Mouse (Mus musculus) erythroblast, adult 5-6 weeks (primary cell): Measurements from ENCODE around the gene Gm15217. TPM values are rescaled to one million over a fixed set of nuclear protein-coding genes. Genes with fewer than 3 reads are reported as not detected.

Experiments used
- ATAC-seq: replicated peaks from 2 replicates; pipeline ENCODE4 v1.8.0; 2016; ENCODE audit warnings: moderate number of reproducible peaks, mild to moderate bottlenecking, moderate TSS enrichment, inconsistent platforms; ENCODE audit not compliant: poor library complexity, low FRiP score, severe bottlenecking
- total RNA-seq, 2 experiments: library from RNA; stranded (forward) in 1 of 2; stranded (reverse) in 1 of 2; fragments of 150-400 nt in 1 of 2; fragments of 200-764, 138-1000 nt in 1 of 2; gene quantifications; 2 replicates each; pipeline versions ENCODE4 v1.2.3 to v1.2.4; 2015 to 2017; ENCODE audit warnings: low replicate concordance in 2 of 2

Gm15217 gene
- total RNA-seq, 2 experiments from 2014 or later = not detected

DNA sequence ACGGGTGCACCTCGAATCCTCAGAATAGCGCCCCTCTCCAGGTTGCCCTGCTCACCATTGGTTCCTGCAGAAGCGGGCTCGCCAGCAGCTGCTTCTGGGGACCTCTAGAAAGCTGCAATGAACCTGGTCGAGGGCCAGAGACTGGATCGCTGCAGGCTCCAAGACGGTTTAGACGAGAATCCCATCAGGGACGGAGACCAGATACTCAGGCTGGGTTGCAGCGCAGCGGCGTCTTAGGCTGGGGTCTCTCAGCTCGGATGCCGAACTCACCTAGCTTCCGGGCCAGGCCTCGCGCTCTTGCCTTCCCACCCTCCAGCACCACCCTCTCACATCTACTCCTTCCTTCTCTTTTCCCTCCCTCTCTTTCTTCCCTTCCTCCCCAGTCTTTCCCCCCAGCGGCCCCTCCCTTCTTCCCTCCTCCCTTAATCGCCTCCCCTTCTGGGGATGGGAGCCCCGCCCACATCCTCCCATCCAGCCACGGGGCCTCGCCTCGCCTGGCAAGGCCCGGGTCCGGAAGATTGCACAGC lies 11.1 kb downstream of the Gm15217 start, which contains the start of gene Bmp4:
Bmp4 (minus strand) TSS at position 421 of the 527 bp plus-strand sequence.
- no peak for ATAC-seq

DNA sequence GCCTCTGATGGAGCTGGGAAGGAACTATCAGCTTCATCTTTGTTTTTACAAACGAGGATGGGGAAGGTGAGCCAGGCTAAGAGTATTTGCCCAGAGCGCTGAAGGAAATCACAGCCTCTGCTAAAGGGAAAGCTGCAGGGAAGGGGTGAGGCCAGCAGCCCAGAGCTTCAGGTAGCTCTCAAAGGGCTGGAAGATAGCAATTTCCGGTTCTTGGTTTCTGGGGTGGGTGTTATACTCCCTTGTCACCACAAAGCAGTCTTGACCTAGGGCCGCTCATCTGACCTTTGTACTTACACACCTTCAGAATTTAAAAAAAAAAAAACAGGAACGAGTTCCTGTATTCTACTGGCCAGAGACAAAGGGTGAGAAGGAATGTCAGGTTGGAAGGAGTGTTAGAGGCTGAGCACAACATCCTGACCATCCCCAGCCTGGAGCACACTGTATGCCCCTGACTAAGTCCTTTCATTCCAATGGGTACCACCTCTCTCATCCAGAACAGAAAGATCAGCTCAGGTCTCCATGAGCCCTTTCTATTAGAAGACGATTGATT lies 12.5 kb downstream of the Gm15217 start:
- no peak for ATAC-seq

DNA sequence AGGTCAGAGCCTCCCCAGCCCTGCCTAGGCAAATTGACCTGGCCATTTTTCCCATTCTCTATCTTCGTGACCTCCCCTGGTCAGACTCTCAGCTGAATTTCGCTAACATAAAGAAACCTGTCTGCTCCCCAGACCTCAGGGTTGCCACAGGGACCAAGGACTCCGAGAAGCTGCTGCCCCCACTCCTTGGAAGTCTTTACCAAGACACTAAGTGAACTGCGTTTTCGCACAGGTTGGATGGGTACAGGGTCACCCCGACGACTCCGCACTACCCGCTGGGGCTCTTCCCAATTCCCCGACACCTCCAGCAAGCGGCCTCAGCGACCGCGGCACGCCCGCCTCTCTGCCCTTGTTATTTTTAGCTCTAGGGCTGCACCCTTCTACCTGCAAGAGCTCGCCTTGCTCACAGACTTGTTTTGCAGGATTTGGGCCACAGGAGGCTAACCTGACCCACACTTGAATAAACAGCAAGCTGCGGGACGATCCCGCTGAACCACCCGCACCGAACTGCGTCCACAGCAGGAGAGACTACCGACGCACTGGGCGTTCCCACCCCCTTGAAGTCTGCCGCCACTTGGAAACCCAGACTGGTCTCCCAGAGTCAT lies 19.0 kb downstream of the Gm15217 start:
- no peak for ATAC-seq

- ATAC-seq = no peak
Observed at GRCm38 (mm10) chr14:46399925-46400324, 20.7 kb downstream of the Gm15217 start.

GRCm38 (mm10) chr14:46408319-46408718 lies 29.1 kb downstream of the Gm15217 start:
- no peak for ATAC-seq

GRCm38 (mm10) chr14:46409016-46409415 lies 29.8 kb downstream of the Gm15217 start:
- ATAC-seq = no peak

GRCm38 (mm10) chr14:46410557-46411120 lies 31.4 kb downstream of the Gm15217 start:
- ATAC-seq = no peak

DNA sequence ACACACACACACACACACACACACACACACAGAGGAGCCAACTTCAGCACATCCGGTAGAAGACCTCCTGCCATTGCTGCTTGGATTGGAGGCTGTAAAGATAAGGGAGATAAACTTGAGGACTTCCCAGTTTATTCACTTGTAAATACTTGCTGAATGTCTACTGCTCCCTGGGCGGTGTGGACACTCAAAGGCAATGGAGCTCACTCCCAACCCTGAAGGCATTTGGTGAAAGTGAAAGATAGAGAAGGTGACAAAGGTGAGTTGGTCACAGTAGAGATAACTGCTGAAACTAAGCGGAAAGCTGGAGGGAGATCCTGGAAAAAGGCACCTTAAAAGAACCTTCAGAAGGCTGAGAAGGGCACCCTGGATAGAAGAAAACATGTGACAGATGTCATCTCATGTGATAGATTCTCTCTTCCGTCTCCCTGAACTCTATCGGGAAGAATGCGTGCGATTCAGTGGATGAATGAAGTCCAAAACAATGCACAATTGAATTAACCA lies 33.3 kb downstream of the Gm15217 start:
- ATAC-seq = no peak

- ATAC-seq = no peak
Observed at GRCm38 (mm10) chr14:46418371-46419097, 39.3 kb downstream of the Gm15217 start.

DNA sequence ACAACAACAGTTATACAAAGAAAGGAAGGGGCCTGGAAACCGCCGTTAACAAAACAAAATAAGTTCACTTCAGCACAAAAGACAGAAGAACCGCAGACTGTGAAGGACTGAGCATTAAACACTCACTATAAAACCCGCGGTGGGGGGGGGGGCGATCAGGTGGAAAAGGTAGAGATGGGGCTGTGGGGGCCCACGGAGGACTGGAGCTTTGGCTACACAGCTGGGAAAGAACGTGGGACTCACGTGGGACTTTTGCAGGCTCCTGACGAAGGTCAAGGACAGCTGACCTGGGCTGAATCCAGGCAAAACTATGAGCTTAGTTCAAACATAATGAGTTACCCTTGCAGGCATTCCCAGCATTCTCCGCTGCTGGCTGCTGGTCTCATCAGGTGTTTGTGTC lies 40.1 kb downstream of the Gm15217 start:
- no peak for ATAC-seq

DNA sequence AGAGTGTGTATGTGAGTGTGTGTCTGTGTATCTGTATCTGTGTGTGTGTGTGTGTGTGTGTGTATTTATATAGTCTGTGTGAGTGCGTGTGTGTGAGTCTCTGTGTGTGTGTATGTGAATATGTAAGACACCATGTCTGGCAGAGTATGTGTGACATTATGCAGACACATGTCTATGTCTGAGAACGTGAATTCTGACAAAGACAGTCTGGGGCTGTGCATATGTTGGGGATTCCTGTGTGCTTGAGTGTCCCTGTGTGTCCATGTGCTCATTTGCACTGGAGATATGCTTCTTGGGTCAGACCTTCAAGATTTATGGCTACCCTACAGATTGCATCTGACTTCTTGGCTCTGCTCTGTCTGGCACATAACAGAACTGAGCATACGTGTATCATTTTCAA lies 42.6 kb downstream of the Gm15217 start:
- ATAC-seq = no peak

- ATAC-seq = no peak
Observed at GRCm38 (mm10) chr14:46427251-46427650, 48.0 kb downstream of the Gm15217 start.

DNA sequence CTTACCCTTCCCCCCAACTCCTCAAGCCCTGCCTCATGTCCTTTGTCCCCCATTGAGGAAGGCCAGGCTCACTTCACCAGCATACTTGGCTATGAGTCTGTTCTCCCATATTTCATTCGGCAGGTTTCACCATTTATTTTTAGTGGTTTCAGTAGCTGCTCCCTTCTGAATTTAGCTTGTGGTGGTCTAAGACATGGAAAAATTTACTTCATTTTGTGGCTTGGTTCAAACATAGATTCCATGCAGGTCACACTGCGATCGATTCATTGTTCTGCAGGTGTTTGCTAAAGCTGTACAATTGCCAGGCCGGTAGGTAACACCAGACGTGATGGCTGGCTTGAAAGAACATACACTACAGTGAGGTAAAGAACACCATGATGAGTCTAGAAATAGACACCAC lies 51.0 kb downstream of the Gm15217 start:
- ATAC-seq = no peak

Other genes with a start within 250 kb of the Gm15217 start
- 1.3 and 4.2 TPM in 2 replicates for gene Bmp4, start 11.3 kb downstream of the Gm15217 start, total RNA-seq (2015; ENCODE audit: low replicate concordance)
- gene Bmp4, start 11.3 kb downstream of the Gm15217 start, total RNA-seq (2017; ENCODE audit: low replicate concordance) = not detected in 2 replicates